Mouse (Mus musculus): ENCODE data around the gene Ptger1.

Ptger1 gene

GRCm38 (mm10) chr8:83697374-83698220, 31.1 kb downstream of the Ptger1 start:
- DNase-seq, result peak; percentile 76

- DNase-seq, result peak; percentile 60
These were observed 31.8 kb downstream of the Ptger1 start for GRCm38 (mm10) chr8:83698291-83698660.

- peak; percentile 81 for DNase-seq
These were observed 32.4 kb downstream of the Ptger1 start, which contains the start of gene Pkn1 for GRCm38 (mm10) chr8:83698661-83699453. TSS of gene Pkn1 (minus strand) at chr8:83699179.

- DNase-seq, result no peak
These were observed 33.1 kb downstream of the Ptger1 start for GRCm38 (mm10) chr8:83699566-83699965.

GRCm38 (mm10) chr8:83700423-83701085, 34.1 kb downstream of the Ptger1 start:
- DNase-seq, result no peak

GRCm38 (mm10) chr8:83703426-83703825, 36.9 kb downstream of the Ptger1 start:
- no peak for DNase-seq

GRCm38 (mm10) chr8:83706411-83706810, 39.9 kb downstream of the Ptger1 start:
- no peak for DNase-seq

- DNase-seq, result no peak
These were observed 41.1 kb downstream of the Ptger1 start for GRCm38 (mm10) chr8:83707554-83707953.

- no peak for DNase-seq
These were observed 48.2 kb downstream of the Ptger1 start for GRCm38 (mm10) chr8:83714676-83715030.

- DNase-seq, result peak; percentile 99
These were observed 48.7 kb downstream of the Ptger1 start, which contains the start of gene Ddx39 for GRCm38 (mm10) chr8:83715031-83715690. TSS of gene Ddx39 (plus strand) at chr8:83715177.

- no peak for DNase-seq
These were observed 49.3 kb downstream of the Ptger1 start for GRCm38 (mm10) chr8:83715771-83716170.

GRCm38 (mm10) chr8:83716563-83716962, 50.1 kb downstream of the Ptger1 start:
- no peak for DNase-seq

- no peak for DNase-seq
These were observed 52.6 kb downstream of the Ptger1 start for GRCm38 (mm10) chr8:83719048-83719447.

- DNase-seq, result no peak
These were observed 53.2 kb downstream of the Ptger1 start for GRCm38 (mm10) chr8:83719693-83720092.

- peak; percentile 91 for DNase-seq
These were observed 55.0 kb downstream of the Ptger1 start for GRCm38 (mm10) chr8:83721405-83722025.
